Mouse (Mus musculus) brown adipose tissue, adult 24 weeks (tissue): ENCODE results near the gene Ddrgk1. TPM values are rescaled to one million over a fixed set of nuclear protein-coding genes. Genes with fewer than 3 reads are reported as not detected.
A peak's percentile ranks its signal among the peaks of the same experiment; 100 is the strongest.
"Not testable (repeated sequence)": the region's sequence is repeated elsewhere in the genome, so short reads cannot be mapped to it uniquely, and the experiment has no call there.

Source experiments
- H3K27ac ChIP-seq: fragments of 200-500 bp; replicated peaks from 2 replicates; pipeline ENCODE4 v1.5.1; 2012; ENCODE audit warnings: low read depth, mild to moderate bottlenecking, low read length
- H3K4me1 ChIP-seq: fragments of 200-500 bp; 2 replicates; pipeline ENCODE4 v1.6.1; 2012; ENCODE audit warnings: low read length, mixed read lengths; ENCODE audit not compliant: control insufficient read depth, insufficient read depth, insufficient read length
- H3K4me3 ChIP-seq: fragments of 200-500 bp; 2 replicates; pipeline ENCODE4 v1.5.1; 2012; ENCODE audit warnings: low read depth, mild to moderate bottlenecking, low read length, moderate library complexity; ENCODE audit not compliant: insufficient read depth
- polyA plus RNA-seq: library from polyadenylated mRNA; stranded (reverse); fragments of >200 nt; gene quantifications from 2 replicates; pipeline ENCODE4 v1.2.4, GENCODE M21; 2012; ENCODE audit not compliant: missing spikeins, insufficient read depth, insufficient read length

Gene Ddrgk1
- polyA plus RNA-seq, 1 experiment: 137 TPM

- Histone ChIP-seq H3K27ac (peak within 1 kb of the TSS; percentile 66), H3K4me3 (peak within 1 kb of the TSS; percentile 72), H3K4me1 (peaks cover 8% of the 10 kb centered on the region; the same call in 1 of the 2 replicates)
These were observed 3.1 kb upstream of the Ddrgk1 start, which contains the start of gene Itpa for GRCm38 (mm10) chr2:130667559-130667958. Gene Itpa, plus strand, starts transcription at chr2:130667610.

- Histone ChIP-seq H3K27ac (no peak overlapping the region), H3K4me3 (peak overlapping the region; percentile 82; the same call in 1 of the 2 replicates), H3K4me1 (peaks cover 7% of the 10 kb centered on the region; the same call in 1 of the 2 replicates)
These were observed 1.1 kb downstream of the Ddrgk1 start for GRCm38 (mm10) chr2:130663342-130663741.

GRCm38 (mm10) chr2:130658530-130658929 is 5.9 kb downstream of the Ddrgk1 start:
- H3K4me1 ChIP-seq: no peaks in the 10 kb centered on the region
- H3K27ac ChIP-seq: no peak overlapping the region
- H3K4me3 ChIP-seq: no peak overlapping the region

GRCm38 (mm10) chr2:130657541-130657940 is 6.9 kb downstream of the Ddrgk1 start:
- Histone ChIP-seq H3K4me3 (no peak overlapping the region), H3K4me1 (no peaks in the 10 kb centered on the region), H3K27ac (no peak overlapping the region)

GRCm38 (mm10) chr2:130656536-130656935 is 7.9 kb downstream of the Ddrgk1 start:
- Histone ChIP-seq H3K4me1 (no peaks in the 10 kb centered on the region), H3K27ac (no peak overlapping the region), H3K4me3 (no peak overlapping the region)

GRCm38 (mm10) chr2:130655660-130656339 is 8.7 kb downstream of the Ddrgk1 start:
- Histone ChIP-seq H3K27ac (no peak overlapping the region), H3K4me3 (no peak overlapping the region), H3K4me1 (no peaks in the 10 kb centered on the region)

GRCm38 (mm10) chr2:130653760-130654159 is 10.7 kb downstream of the Ddrgk1 start:
- Histone ChIP-seq H3K4me3 (no peak overlapping the region), H3K4me1 (no peaks in the 10 kb centered on the region), H3K27ac (no peak overlapping the region)

- Histone ChIP-seq H3K4me3 (no peak overlapping the region), H3K27ac (no peak overlapping the region), H3K4me1 (no peaks in the 10 kb centered on the region)
These were observed 11.2 kb downstream of the Ddrgk1 start for GRCm38 (mm10) chr2:130653303-130653702.

- H3K27ac ChIP-seq, H3K4me1 ChIP-seq, H3K4me3 ChIP-seq: not testable (repeated sequence)
These were observed 15.4 kb downstream of the Ddrgk1 start for GRCm38 (mm10) chr2:130649028-130649427.

- Histone ChIP-seq H3K27ac (no peak overlapping the region), H3K4me3 (no peak overlapping the region), H3K4me1 (no peaks in the 10 kb centered on the region)
These were observed 19.3 kb downstream of the Ddrgk1 start for GRCm38 (mm10) chr2:130645198-130645597.

GRCm38 (mm10) chr2:130642684-130643369 is 21.6 kb downstream of the Ddrgk1 start, which contains the start of gene Lzts3:
Gene Lzts3, minus strand, starts transcription at chr2:130642803.
- Histone ChIP-seq H3K27ac (no peak within 1 kb of the TSS; the same call in 1 of the 2 replicates), H3K4me3 (peak within 1 kb of the TSS; percentile 74), H3K4me1 (no peaks in the 10 kb centered on the region)

- Histone ChIP-seq H3K4me1 (no peaks in the 10 kb centered on the region), H3K27ac (no peak overlapping the region), H3K4me3 (peak overlapping the region; percentile 74)
These were observed 22.2 kb downstream of the Ddrgk1 start for GRCm38 (mm10) chr2:130642197-130642660.

GRCm38 (mm10) chr2:130641351-130642025 is 23.0 kb downstream of the Ddrgk1 start:
- Histone ChIP-seq H3K27ac (no peak overlapping the region), H3K4me3 (no peak overlapping the region), H3K4me1 (no peaks in the 10 kb centered on the region)

GRCm38 (mm10) chr2:130639276-130639675 is 25.2 kb downstream of the Ddrgk1 start:
- Histone ChIP-seq H3K27ac (no peak overlapping the region), H3K4me1 (no peaks in the 10 kb centered on the region), H3K4me3 (no peak overlapping the region)

GRCm38 (mm10) chr2:130638101-130638611 is 26.3 kb downstream of the Ddrgk1 start:
- no peak overlapping the region for H3K27ac ChIP-seq
- no peak overlapping the region for H3K4me3 ChIP-seq
- H3K4me1 ChIP-seq: no peaks in the 10 kb centered on the region
